Mouse (Mus musculus): ENCODE results near the gene Pot1b.

GRCm38 (mm10) chr17:55702161-55702820 is 10.1 kb downstream of the Pot1b start:
- TF ChIP-seq CTCF (IDR thresholded peaks at IDR 0.05; ENCODE audit: low read depth) (peak; percentile 88), EP300 (IDR thresholded peaks at IDR 0.05; ENCODE audit: low read depth) (no peak)
